Mouse (Mus musculus): ENCODE results near the gene Morc3. TPM values are rescaled to one million over a fixed set of nuclear protein-coding genes. Genes with fewer than 3 reads are reported as not detected.

Morc3 gene
- polyA plus RNA-seq (2015; fragmentation: Nextera tagmentation; extraction: Ambion mirVana): 11.7 and 12.3 TPM in 2 replicates

DNA sequence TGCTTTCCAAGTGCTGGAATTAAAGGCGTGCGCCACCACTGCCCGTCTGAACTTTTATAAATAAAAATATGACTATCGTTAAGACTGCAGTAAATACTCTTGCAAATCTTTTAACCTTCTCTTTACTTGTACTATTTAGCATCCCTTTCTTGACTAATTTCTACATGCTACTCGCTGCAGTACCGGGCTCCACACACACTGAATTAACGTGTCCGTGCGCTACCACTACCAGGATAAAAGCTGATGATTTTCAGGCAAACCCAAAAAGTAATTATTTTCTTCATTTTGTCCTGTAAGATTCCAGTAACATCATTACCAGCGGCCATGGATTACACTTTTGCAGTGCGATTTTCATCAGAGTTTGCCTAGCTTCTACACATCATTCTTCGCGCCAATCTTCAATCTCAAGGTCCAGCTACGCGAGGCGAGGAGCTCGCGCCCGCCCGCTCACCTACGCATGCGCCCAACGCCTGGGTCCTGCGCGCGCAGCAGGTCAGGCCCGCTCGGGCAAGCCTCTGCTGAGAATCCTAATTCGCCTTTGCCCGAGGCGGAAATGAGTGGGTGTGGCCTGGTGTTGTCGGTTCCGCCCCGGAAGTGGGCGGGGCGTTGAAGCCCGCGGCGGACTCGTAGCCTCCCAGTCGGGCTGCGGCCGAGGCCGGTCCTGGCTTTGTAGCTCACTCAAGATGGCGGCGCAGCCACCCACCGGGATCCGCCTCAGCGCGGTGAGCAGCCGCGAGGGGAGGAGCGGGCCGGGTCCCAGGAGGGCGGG, at the start of gene Morc3:
TSS of gene Morc3 (plus strand) at position 495 of the 769 bp plus-strand sequence.
- H3K27me3 ChIP-seq (ENCODE audit: insufficient read depth, low read length): no peaks in the 10 kb centered on the region
- no peaks in the 10 kb centered on the region for H3K36me3 ChIP-seq (replicated peaks; ENCODE audit: insufficient read depth, low read length)
- 0 out of 2 replicates have a peak, but pooled peaks cover 4% of the 10 kb centered on the region for H3K9me3 ChIP-seq (ENCODE audit: low read length)
- TF ChIP-seq CTCF (IDR thresholded peaks at IDR 0.05; ENCODE audit: low read depth) (no peak), EP300 (IDR thresholded peaks at IDR 0.05; ENCODE audit: low read depth) (peak; percentile 20; the same call in 1 of the 2 replicates)
- peak within 1 kb of the TSS; percentile 78 for H3K4me3 ChIP-seq (ENCODE audit: low read depth, low read length)
- peaks cover 25% of the 10 kb centered on the region for H3K4me1 ChIP-seq (ENCODE audit: insufficient read depth)
- WGBS (ENCODE audit: insufficient replicate concordance): 11% methylated on average over 55 of the region's 55 CpGs
- DNase-seq (peak; percentile 100), ATAC-seq (peak; percentile 97)
- peak within 1 kb of the TSS; percentile 86 for H3K4me2 ChIP-seq (ENCODE audit: low read depth, low read length)
- peak within 1 kb of the TSS; percentile 96 for H3K27ac ChIP-seq (ENCODE audit: low read depth)
- H3K9ac ChIP-seq (replicated peaks): peak within 1 kb of the TSS; percentile 94

- Histone ChIP-seq H3K4me2 (ENCODE audit: low read depth, low read length) (no peak overlapping the region), H3K9me3 (ENCODE audit: low read length) (peaks cover 6% of the 10 kb centered on the region; the same call in 1 of the 2 replicates), H3K27ac (ENCODE audit: low read depth) (no peak overlapping the region), H3K36me3 (replicated peaks; ENCODE audit: insufficient read depth, low read length) (peaks cover 17% of the 10 kb centered on the region), H3K27me3 (ENCODE audit: insufficient read depth, low read length) (no peaks in the 10 kb centered on the region), H3K9ac (replicated peaks) (no peak overlapping the region), H3K4me1 (ENCODE audit: insufficient read depth) (peaks cover 20% of the 10 kb centered on the region), H3K4me3 (ENCODE audit: low read depth, low read length) (no peak overlapping the region)
- no peak for TF ChIP-seq EP300 (IDR thresholded peaks at IDR 0.05; ENCODE audit: low read depth)
- peak; percentile 40 for TF ChIP-seq CTCF (IDR thresholded peaks at IDR 0.05; ENCODE audit: low read depth)
- ATAC-seq (no peak), DNase-seq (no peak)
- WGBS (ENCODE audit: insufficient replicate concordance): 91% methylated on average over 7 of the region's 7 CpGs
Observed at GRCm38 (mm10) chr16:93784175-93784574, 47.7 kb upstream of the Morc3 start.

DNA sequence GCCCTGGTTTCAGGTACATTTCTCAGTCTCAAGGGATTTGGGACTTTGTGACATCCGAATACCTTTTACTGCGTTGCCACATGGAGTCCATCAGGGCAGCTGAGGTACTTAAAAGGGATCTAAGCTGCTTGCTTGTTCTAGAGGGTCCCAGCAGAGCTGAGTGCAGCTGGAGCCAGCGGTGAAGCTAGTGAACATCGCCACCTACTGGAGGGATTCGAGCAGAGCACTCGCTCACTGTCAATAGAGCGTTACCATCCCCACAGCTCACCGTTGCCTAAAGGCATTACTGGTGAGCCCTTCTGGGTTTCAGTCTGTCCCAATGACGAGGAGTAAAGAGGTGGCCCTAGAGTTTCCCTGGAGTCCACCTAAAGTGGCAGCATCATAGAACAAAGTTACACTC, 46.1 kb upstream of the Morc3 start:
- Histone ChIP-seq H3K9me3 (ENCODE audit: low read length) (peaks cover 6% of the 10 kb centered on the region; the same call in 1 of the 2 replicates), H3K9ac (replicated peaks) (no peak overlapping the region), H3K27me3 (ENCODE audit: insufficient read depth, low read length) (no peaks in the 10 kb centered on the region), H3K4me1 (ENCODE audit: insufficient read depth) (peaks cover 11% of the 10 kb centered on the region), H3K27ac (ENCODE audit: low read depth) (no peak overlapping the region), H3K4me2 (ENCODE audit: low read depth, low read length) (no peak overlapping the region), H3K36me3 (replicated peaks; ENCODE audit: insufficient read depth, low read length) (peaks cover 19% of the 10 kb centered on the region), H3K4me3 (ENCODE audit: low read depth, low read length) (no peak overlapping the region)
- peak; percentile 68; the same call in 1 of the 2 replicates for ATAC-seq
- TF ChIP-seq CTCF (IDR thresholded peaks at IDR 0.05; ENCODE audit: low read depth): peak; percentile 92
- TF ChIP-seq EP300 (IDR thresholded peaks at IDR 0.05; ENCODE audit: low read depth): no peak
- WGBS (ENCODE audit: insufficient replicate concordance): 33% methylated on average over 9 of the region's 9 CpGs
- DNase-seq: peak; percentile 75

DNA sequence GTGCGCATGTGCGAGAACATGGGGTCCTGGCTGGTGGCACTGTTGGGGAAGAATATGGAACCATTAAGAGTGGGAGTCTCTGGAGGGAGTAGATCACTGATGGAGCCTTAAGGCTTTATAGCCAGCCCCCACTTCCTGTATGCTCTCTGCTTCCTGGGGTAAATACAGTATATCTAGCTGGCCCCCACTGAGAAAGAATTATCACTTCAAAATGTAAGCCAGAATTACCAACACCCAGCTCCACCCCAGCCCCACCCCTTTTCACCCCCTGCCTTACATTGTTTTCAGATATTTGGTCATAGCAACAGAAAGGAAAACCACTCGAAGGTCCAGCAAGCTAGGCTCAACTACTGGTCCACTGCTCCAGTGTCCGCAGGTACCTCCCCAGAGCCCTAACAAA, 43.5 kb upstream of the Morc3 start:
- TF ChIP-seq CTCF (IDR thresholded peaks at IDR 0.05; ENCODE audit: low read depth) (no peak), EP300 (IDR thresholded peaks at IDR 0.05; ENCODE audit: low read depth) (no peak)
- 84% methylated on average over 4 of the region's 4 CpGs for WGBS (ENCODE audit: insufficient replicate concordance)
- Histone ChIP-seq H3K27me3 (ENCODE audit: insufficient read depth, low read length) (no peaks in the 10 kb centered on the region), H3K4me2 (ENCODE audit: low read depth, low read length) (no peak overlapping the region), H3K4me3 (ENCODE audit: low read depth, low read length) (no peak overlapping the region), H3K27ac (ENCODE audit: low read depth) (no peak overlapping the region), H3K36me3 (replicated peaks; ENCODE audit: insufficient read depth, low read length) (peaks cover 13% of the 10 kb centered on the region), H3K4me1 (ENCODE audit: insufficient read depth) (peaks cover 4% of the 10 kb centered on the region; the same call in 1 of the 2 replicates), H3K9me3 (ENCODE audit: low read length) (peaks cover 6% of the 10 kb centered on the region; the same call in 1 of the 2 replicates), H3K9ac (replicated peaks) (no peak overlapping the region)
- DNase-seq (no peak), ATAC-seq (no peak)

DNA sequence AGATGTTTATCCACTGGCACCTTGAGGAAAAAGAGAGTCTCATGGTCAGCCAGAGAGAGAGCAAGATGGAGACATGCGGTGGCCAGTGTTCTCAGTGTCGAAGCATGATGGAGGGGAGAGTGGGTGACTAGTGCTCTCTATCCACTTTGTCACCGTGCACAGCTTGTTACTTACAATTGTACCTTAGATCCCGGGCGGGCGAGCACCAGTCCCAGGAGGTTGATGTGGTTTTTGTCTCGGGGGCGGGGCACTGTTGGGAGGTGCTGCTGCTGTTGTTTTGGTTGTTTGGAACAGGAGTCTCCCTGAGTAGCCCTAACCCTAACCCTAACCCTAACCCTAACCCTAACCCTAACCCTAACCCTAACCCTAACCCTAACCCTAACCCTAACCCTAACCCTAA, 43.0 kb upstream of the Morc3 start:
- Histone ChIP-seq H3K9me3 (ENCODE audit: low read length) (peaks cover 4% of the 10 kb centered on the region; the same call in 1 of the 2 replicates), H3K4me3 (ENCODE audit: low read depth, low read length) (no peak overlapping the region), H3K27ac (ENCODE audit: low read depth) (no peak overlapping the region), H3K4me1 (ENCODE audit: insufficient read depth) (peaks cover 4% of the 10 kb centered on the region; the same call in 1 of the 2 replicates), H3K9ac (replicated peaks) (no peak overlapping the region), H3K4me2 (ENCODE audit: low read depth, low read length) (no peak overlapping the region), H3K36me3 (replicated peaks; ENCODE audit: insufficient read depth, low read length) (peaks cover 9% of the 10 kb centered on the region), H3K27me3 (ENCODE audit: insufficient read depth, low read length) (no peaks in the 10 kb centered on the region)
- ATAC-seq: no peak
- no peak for TF ChIP-seq EP300 (IDR thresholded peaks at IDR 0.05; ENCODE audit: low read depth)
- no peak for TF ChIP-seq CTCF (IDR thresholded peaks at IDR 0.05; ENCODE audit: low read depth)
- 84% methylated on average over 8 of the region's 8 CpGs for WGBS (ENCODE audit: insufficient replicate concordance)
- DNase-seq: no peak

DNA sequence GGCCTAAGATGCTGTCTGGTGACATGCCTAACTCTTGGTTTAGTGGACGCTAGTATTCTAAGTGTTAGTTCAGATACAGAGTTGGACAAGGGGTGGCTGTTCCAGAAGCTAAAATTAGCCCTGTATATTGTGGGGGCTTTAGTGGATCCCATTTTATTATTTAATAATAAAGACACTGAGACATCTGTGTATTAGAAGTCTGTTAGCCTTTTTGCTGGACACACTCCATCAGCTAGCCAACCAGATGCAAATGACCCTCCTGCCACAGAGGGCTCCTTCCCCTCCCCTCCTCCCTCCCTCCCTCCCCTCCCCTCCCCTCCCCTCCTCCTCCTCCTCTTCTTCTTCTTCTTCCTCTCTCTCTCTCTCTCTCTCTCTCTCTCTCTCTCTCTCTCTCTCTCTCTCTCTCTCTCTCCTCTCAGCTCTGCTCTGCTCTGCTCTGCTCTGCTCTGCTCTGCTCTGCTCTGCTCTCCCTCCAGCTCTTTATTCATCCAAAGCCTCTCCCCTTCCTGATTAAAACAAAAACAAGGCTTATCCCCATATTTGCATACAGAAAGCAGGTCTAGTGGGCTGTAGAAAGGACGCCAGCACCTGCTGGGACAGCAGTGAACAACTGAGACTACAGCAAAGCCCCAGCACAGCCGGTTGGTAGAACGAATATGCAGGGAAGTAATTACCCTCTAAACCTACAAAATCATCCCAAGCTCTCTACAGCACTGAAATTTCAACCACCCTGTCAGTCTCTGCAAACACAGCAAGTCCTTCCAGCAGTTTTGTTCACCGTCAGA, 41.8 kb upstream of the Morc3 start:
- 59% methylated on average over 5 of the region's 5 CpGs for WGBS (ENCODE audit: insufficient replicate concordance)
- TF ChIP-seq CTCF (IDR thresholded peaks at IDR 0.05; ENCODE audit: low read depth) (no peak), EP300 (IDR thresholded peaks at IDR 0.05; ENCODE audit: low read depth) (no peak)

More for the DNA sequence above, 41.8 kb upstream of the Morc3 start:
- Histone ChIP-seq H3K9ac (replicated peaks) (no peak overlapping the region), H3K4me3 (ENCODE audit: low read depth, low read length) (no peak overlapping the region), H3K27me3 (ENCODE audit: insufficient read depth, low read length) (no peaks in the 10 kb centered on the region), H3K4me1 (ENCODE audit: insufficient read depth) (peaks cover 4% of the 10 kb centered on the region; the same call in 1 of the 2 replicates), H3K36me3 (replicated peaks; ENCODE audit: insufficient read depth, low read length) (peaks cover 4% of the 10 kb centered on the region; the same call in 1 of the 2 replicates), H3K27ac (ENCODE audit: low read depth) (0 out of 2 replicates have a peak overlapping the region, but pooled peaks have one; percentile 11), H3K4me2 (ENCODE audit: low read depth, low read length) (no peak overlapping the region), H3K9me3 (ENCODE audit: low read length) (no peaks in the 10 kb centered on the region)
- DNase-seq (no peak), ATAC-seq (no peak)
